Mouse (Mus musculus) kidney, embryonic 16.5 days (tissue): Measurements from ENCODE around the gene Rdh12. TPM values are rescaled to one million over a fixed set of nuclear protein-coding genes. Genes with fewer than 3 reads are reported as not detected.

ENCODE experiments used
- ATAC-seq: fragments of 200-750 bp; cut with Nextera tagmentation; 2 replicates; pipeline ENCODE4 v1.8.0; 2017; ENCODE audit warnings: moderate TSS enrichment; ENCODE audit not compliant: low FRiP score, low TSS enrichment
- H3K27ac ChIP-seq: fragments of 300-500 bp; sonication (generic); 2 replicates; pipeline ENCODE4 v1.5.1; 2014; ENCODE audit warnings: low read length
- H3K27me3 ChIP-seq: fragments of 300-500 bp; sonication (generic); 2 replicates; pipeline ENCODE4 v1.6.1; 2014; ENCODE audit warnings: low read length, control low read depth, mixed read lengths; ENCODE audit not compliant: insufficient read depth
- H3K36me3 ChIP-seq: fragments of 300-500 bp; sonication (generic); 2 replicates; pipeline ENCODE4 v1.6.1; 2014; ENCODE audit warnings: low read length, control low read depth, mixed read lengths; ENCODE audit not compliant: insufficient read depth
- H3K4me1 ChIP-seq: fragments of 300-500 bp; sonication (generic); 2 replicates; pipeline ENCODE4 v1.6.1; 2014; ENCODE audit warnings: low read length, control low read depth, mixed read lengths; ENCODE audit not compliant: insufficient read depth
- H3K4me2 ChIP-seq: fragments of 300-500 bp; sonication (generic); replicated peaks from 2 replicates; pipeline ENCODE4 v1.6.1; 2014; ENCODE audit warnings: low read depth, low read length
- H3K4me3 ChIP-seq: fragments of 300-500 bp; sonication (generic); 2 replicates; pipeline ENCODE4 v1.5.1; 2014; ENCODE audit warnings: mild to moderate bottlenecking, low read length
- H3K9ac ChIP-seq: fragments of 300-500 bp; sonication (generic); replicated peaks from 2 replicates; pipeline ENCODE4 v1.6.1; 2014; ENCODE audit warnings: low read length
- H3K9me3 ChIP-seq: fragments of 300-500 bp; sonication (generic); 2 replicates; pipeline ENCODE4 v1.6.1; 2016; ENCODE audit warnings: low read length, control low read depth
- WGBS: fragments of 180-500 bp; shearing (Covaris S2); extraction: QIAGEN DNeasy Blood & Tissue Kit; methylation state at CpG from one replicate; pipeline ENCODE4 v1.1.7; 2014; 5-methylcytosine and 5-hydroxymethylcytosine counted together
- polyA plus RNA-seq: library from polyadenylated mRNA; unstranded; fragments of >200 nt; fragmentation: Nextera tagmentation; extraction: Ambion mirVana; gene quantifications from 2 replicates; pipeline ENCODE4 v1.2.1, GENCODE M21; 2015

The Rdh12 gene
- polyA plus RNA-seq, 1 experiment from 2014 or later = 4.2 TPM

- under 1% methylated on average over 18 of the region's 18 CpGs for WGBS
- Histone ChIP-seq H3K27me3 (no peaks in the 10 kb centered on the region), H3K9ac (peak overlapping the region; percentile 72), H3K27ac (no peak overlapping the region), H3K9me3 (no peaks in the 10 kb centered on the region), H3K4me1 (peaks cover 12% of the 10 kb centered on the region), H3K4me3 (peak overlapping the region; percentile 68), H3K36me3 (peaks cover 6% of the 10 kb centered on the region), H3K4me2 (peak overlapping the region; percentile 85)
- ATAC-seq = peak; percentile 92
Measured at GRCm38 (mm10) chr12:79190931-79191673, 17.6 kb upstream of the Rdh12 start.

GRCm38 (mm10) chr12:79191701-79192100 lies 17.0 kb upstream of the Rdh12 start:
- WGBS = 5% methylated on average over 14 of the region's 14 CpGs
- ATAC-seq = peak; percentile 94
- H3K27me3 ChIP-seq = no peaks in the 10 kb centered on the region
- H3K4me2 ChIP-seq = peak overlapping the region; percentile 85
- H3K36me3 ChIP-seq = peaks cover 2% of the 10 kb centered on the region; the same call in 1 of the 2 replicates
- H3K9ac ChIP-seq = peak overlapping the region; percentile 72
- H3K4me1 ChIP-seq = peaks cover 12% of the 10 kb centered on the region
- H3K27ac ChIP-seq = no peak overlapping the region
- H3K4me3 ChIP-seq = peak overlapping the region; percentile 68
- H3K9me3 ChIP-seq = no peaks in the 10 kb centered on the region

GRCm38 (mm10) chr12:79192193-79192592 lies 16.5 kb upstream of the Rdh12 start, which contains the start of gene Rdh11:
TSS of gene Rdh11 (minus strand) at chr12:79192293.
- WGBS = 66% methylated on average over 6 of the region's 6 CpGs
- no peak for ATAC-seq

GRCm38 (mm10) chr12:79193441-79193840 lies 15.3 kb upstream of the Rdh12 start:
- no peak for ATAC-seq
- Histone ChIP-seq H3K27ac (no peak overlapping the region), H3K36me3 (no peaks in the 10 kb centered on the region), H3K27me3 (no peaks in the 10 kb centered on the region), H3K4me2 (no peak overlapping the region), H3K4me3 (no peak overlapping the region), H3K4me1 (peaks cover 12% of the 10 kb centered on the region), H3K9ac (no peak overlapping the region), H3K9me3 (no peaks in the 10 kb centered on the region)
- WGBS = 3% methylated on average over 3 of the region's 3 CpGs

More at GRCm38 (mm10) chr12:79192193-79192592, 16.5 kb upstream of the Rdh12 start, which contains the start of gene Rdh11:
- Histone ChIP-seq H3K4me2 (peak within 1 kb of the TSS; percentile 85), H3K9ac (peak within 1 kb of the TSS; percentile 72), H3K27me3 (no peaks in the 10 kb centered on the region), H3K9me3 (no peaks in the 10 kb centered on the region), H3K4me3 (peak within 1 kb of the TSS; percentile 68), H3K27ac (no peak within 1 kb of the TSS), H3K4me1 (peaks cover 12% of the 10 kb centered on the region), H3K36me3 (peaks cover under 1% of the 10 kb centered on the region; the same call in 1 of the 2 replicates)

GRCm38 (mm10) chr12:79197105-79197504 lies 11.6 kb upstream of the Rdh12 start:
- Histone ChIP-seq H3K9me3 (no peaks in the 10 kb centered on the region), H3K9ac (no peak overlapping the region), H3K27ac (no peak overlapping the region), H3K4me3 (no peak overlapping the region), H3K27me3 (no peaks in the 10 kb centered on the region), H3K4me2 (no peak overlapping the region), H3K36me3 (no peaks in the 10 kb centered on the region), H3K4me1 (no peaks in the 10 kb centered on the region)
- 83% methylated on average over 5 of the region's 5 CpGs for WGBS
- no peak for ATAC-seq

- no peak overlapping the region for H3K27ac ChIP-seq
- H3K27me3 ChIP-seq = no peaks in the 10 kb centered on the region
- no peak overlapping the region for H3K4me2 ChIP-seq
- H3K9ac ChIP-seq = no peak overlapping the region
- 67% methylated on average over 3 of the region's 3 CpGs for WGBS
- no peak overlapping the region for H3K4me3 ChIP-seq
- no peaks in the 10 kb centered on the region for H3K9me3 ChIP-seq
- ATAC-seq = no peak
- H3K4me1 ChIP-seq = no peaks in the 10 kb centered on the region
- no peaks in the 10 kb centered on the region for H3K36me3 ChIP-seq
Measured at GRCm38 (mm10) chr12:79201882-79202281, 6.8 kb upstream of the Rdh12 start.

- Histone ChIP-seq H3K27me3 (no peaks in the 10 kb centered on the region), H3K4me3 (no peak overlapping the region), H3K4me1 (peaks cover 3% of the 10 kb centered on the region; the same call in 1 of the 2 replicates), H3K9ac (no peak overlapping the region), H3K27ac (no peak overlapping the region), H3K4me2 (no peak overlapping the region), H3K9me3 (no peaks in the 10 kb centered on the region), H3K36me3 (no peaks in the 10 kb centered on the region)
- WGBS = 78% methylated on average over 8 of the region's 8 CpGs
- no peak for ATAC-seq
Measured at GRCm38 (mm10) chr12:79211447-79211846, 2.7 kb downstream of the Rdh12 start.

GRCm38 (mm10) chr12:79217511-79217910 lies 8.8 kb downstream of the Rdh12 start:
- 0 out of 2 replicates have a peak, but pooled peaks cover 3% of the 10 kb centered on the region for H3K4me1 ChIP-seq
- 17% methylated on average over 5 of the region's 5 CpGs for WGBS
- peak overlapping the region; percentile 23 for H3K27ac ChIP-seq
- ATAC-seq = peak; percentile 57; the same call in 1 of the 2 replicates
- no peak overlapping the region for H3K4me2 ChIP-seq
- H3K27me3 ChIP-seq = no peaks in the 10 kb centered on the region
- no peak overlapping the region for H3K9ac ChIP-seq
- no peak overlapping the region for H3K4me3 ChIP-seq
- no peaks in the 10 kb centered on the region for H3K36me3 ChIP-seq
- no peaks in the 10 kb centered on the region for H3K9me3 ChIP-seq

- WGBS = 89% methylated on average over 11 of the region's 11 CpGs
- Histone ChIP-seq H3K36me3 (peaks cover 51% of the 10 kb centered on the region), H3K27ac (no peak overlapping the region), H3K9ac (no peak overlapping the region), H3K27me3 (no peaks in the 10 kb centered on the region), H3K4me1 (no peaks in the 10 kb centered on the region), H3K9me3 (no peaks in the 10 kb centered on the region), H3K4me2 (no peak overlapping the region), H3K4me3 (no peak overlapping the region)
- no peak for ATAC-seq
Measured at GRCm38 (mm10) chr12:79235485-79236080, 26.9 kb downstream of the Rdh12 start.

GRCm38 (mm10) chr12:79241985-79242384 lies 33.3 kb downstream of the Rdh12 start:
- H3K36me3 ChIP-seq = peaks cover 73% of the 10 kb centered on the region
- 88% methylated on average over 2 of the region's 2 CpGs for WGBS

More at GRCm38 (mm10) chr12:79241985-79242384, 33.3 kb downstream of the Rdh12 start:
- Histone ChIP-seq H3K4me3 (no peak overlapping the region), H3K4me2 (no peak overlapping the region), H3K9me3 (no peaks in the 10 kb centered on the region), H3K27me3 (no peaks in the 10 kb centered on the region), H3K27ac (no peak overlapping the region), H3K9ac (no peak overlapping the region), H3K4me1 (no peaks in the 10 kb centered on the region)
- ATAC-seq = no peak
